Mouse (Mus musculus) embryonic fibroblast, embryonic 13.5 days (primary cell): Measurements from ENCODE around the gene Nrxn1. TPM values are rescaled to one million over a fixed set of nuclear protein-coding genes. Genes with fewer than 3 reads are reported as not detected.

ENCODE experiments used
- H3K27ac ChIP-seq: 2 replicates; pipeline ENCODE4 v1.5.1; 2012; ENCODE audit warnings: low read length, control low read depth, inconsistent platforms; ENCODE audit not compliant: insufficient read depth
- H3K4me1 ChIP-seq: 2 replicates; pipeline ENCODE4 v1.6.1; 2011; ENCODE audit warnings: low read length; ENCODE audit not compliant: control insufficient read depth, insufficient read depth
- H3K4me3 ChIP-seq: 2 replicates; pipeline ENCODE4 v1.5.1; 2011; ENCODE audit warnings: mild to moderate bottlenecking, control low read depth, low read length; ENCODE audit not compliant: insufficient read depth
- CTCF ChIP-seq: IDR thresholded peaks from 2 replicates; pipeline ENCODE4 v1.5.1; 2011; ENCODE audit warnings: mild to moderate bottlenecking, control low read depth, low read length, moderate library complexity, borderline replicate concordance; ENCODE audit not compliant: insufficient read depth
- POLR2A ChIP-seq: IDR thresholded peaks from 2 replicates; pipeline ENCODE4 v1.6.1; 2011; ENCODE audit warnings: low read depth, mild to moderate bottlenecking, control low read depth, low read length, moderate library complexity
- polyA plus RNA-seq: library from polyadenylated mRNA; stranded (reverse); fragments of >200 nt; gene quantifications from 2 replicates; pipeline ENCODE4 v1.2.4, GENCODE M21; 2011; ENCODE audit warnings: low read depth; ENCODE audit not compliant: missing spikeins, insufficient read length

The Nrxn1 gene
- polyA plus RNA-seq, 1 experiment: 1.3 TPM

DNA sequence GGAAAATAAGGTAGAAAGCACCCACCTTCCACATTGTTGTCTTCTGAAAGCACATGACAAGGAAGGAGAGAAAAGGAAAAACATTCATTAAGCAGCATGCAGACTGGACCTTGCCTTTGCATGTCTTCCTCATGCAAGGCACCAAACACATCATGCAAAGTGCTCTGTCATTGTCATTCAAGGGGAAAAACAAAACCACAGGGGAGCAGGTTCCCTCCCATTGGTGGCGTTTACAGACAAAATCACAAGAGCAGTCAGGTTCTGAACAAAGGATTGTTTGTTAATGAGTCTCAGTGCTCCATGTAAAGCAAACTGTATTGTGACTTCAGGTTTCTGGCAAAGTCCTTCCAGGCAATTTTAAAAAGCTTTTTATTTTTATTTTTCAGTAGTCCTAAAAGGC lies 97.4 kb downstream of the Nrxn1 start:
- Histone ChIP-seq H3K4me3 (no peak overlapping the region), H3K27ac (no peak overlapping the region), H3K4me1 (no peaks in the 10 kb centered on the region)
- TF ChIP-seq CTCF: no peak
- TF ChIP-seq POLR2A: no peak

DNA sequence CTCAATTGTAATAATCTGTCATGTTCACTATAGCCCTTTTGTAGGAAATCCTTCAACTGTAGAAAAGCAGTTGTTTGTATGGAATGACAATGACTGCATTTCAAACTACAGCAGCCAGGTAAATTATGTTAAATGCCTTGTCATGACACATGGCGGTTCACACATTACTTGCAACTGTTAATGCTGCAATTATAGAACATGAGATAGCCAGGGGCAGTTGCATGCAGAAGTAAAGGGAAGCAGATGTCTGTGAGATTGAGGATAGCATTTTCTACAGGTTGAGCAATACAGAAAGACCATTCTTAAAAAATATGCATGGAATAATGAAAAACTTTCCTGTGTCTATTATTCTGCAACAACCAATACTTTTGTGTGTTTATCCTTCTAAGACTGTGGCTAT lies 98.6 kb downstream of the Nrxn1 start:
- H3K4me1 ChIP-seq: no peaks in the 10 kb centered on the region
- TF ChIP-seq CTCF: no peak
- TF ChIP-seq POLR2A: no peak
- no peak overlapping the region for H3K27ac ChIP-seq
- H3K4me3 ChIP-seq: no peak overlapping the region

DNA sequence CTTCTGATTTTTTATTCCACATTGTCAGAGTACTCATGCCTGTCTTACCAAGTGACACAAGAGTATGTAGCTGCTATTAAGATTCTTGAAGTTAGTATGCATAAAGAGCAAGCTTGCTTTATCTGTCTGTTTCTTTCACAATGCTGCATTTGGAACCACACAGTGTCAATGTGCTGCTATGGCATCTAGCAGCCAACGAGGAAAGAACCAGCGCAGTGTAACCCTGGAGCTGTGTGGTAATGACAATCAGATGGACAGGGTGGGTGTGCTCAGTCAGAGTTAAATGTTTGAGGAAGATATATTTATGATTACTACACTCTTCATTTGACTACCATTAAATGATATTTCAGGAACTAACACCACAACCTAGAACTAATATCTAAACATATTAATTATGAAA lies 102.1 kb downstream of the Nrxn1 start:
- no peak overlapping the region for H3K4me3 ChIP-seq
- TF ChIP-seq POLR2A: no peak
- no peak for TF ChIP-seq CTCF
- no peaks in the 10 kb centered on the region for H3K4me1 ChIP-seq
- H3K27ac ChIP-seq: no peak overlapping the region

DNA sequence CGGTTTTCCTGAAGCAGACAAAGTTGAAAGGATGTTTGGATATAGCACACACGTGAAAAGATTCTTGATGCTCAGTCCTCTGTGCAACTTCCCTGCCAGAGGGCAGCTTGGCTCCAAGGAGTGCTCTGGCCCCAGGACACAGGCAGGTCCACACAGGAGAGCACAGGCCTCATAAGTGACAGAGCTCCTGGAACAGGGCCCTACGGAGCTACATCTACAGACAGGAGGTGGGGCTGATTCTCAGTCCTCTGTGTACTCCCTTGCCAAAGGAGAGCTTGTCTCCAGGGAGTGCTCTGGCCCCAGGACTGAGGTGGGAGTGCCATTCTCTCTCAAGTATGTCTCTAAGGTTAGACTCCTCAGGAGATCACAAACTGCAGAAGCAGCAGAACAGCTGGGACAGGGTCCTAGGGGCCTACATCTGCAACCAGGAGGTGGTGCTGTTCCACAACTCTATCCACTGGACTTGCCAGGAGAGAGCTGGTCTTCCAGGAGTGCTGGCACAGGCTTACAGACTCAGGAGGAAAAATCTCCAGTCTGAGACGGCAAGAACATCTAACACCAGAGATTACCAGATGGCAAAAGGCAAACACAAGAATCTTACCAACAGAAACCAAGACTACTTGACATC lies 129.9 kb downstream of the Nrxn1 start:
- Histone ChIP-seq H3K4me3 (no peak overlapping the region), H3K27ac (no peak overlapping the region), H3K4me1 (no peaks in the 10 kb centered on the region)
- TF ChIP-seq POLR2A: no peak
- no peak for TF ChIP-seq CTCF

DNA sequence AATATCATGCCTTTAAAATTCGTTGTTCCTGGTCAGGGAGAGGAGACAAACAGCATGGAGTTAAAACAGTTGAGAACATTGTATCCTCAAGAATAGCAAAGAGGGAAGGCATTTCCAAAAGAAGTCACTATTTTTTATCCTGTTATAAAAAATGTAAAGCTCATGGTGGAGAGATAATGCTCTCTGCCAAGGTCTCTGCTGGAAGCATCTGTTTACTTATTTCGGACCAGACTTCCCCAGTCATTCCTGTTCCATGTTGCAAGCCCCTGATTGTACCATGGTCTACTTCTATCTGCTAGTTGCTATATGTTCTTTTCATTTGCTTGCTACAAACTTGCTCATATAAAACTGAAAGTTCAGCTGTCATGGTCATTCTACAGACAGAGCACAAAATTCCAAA lies 137.7 kb downstream of the Nrxn1 start:
- TF ChIP-seq CTCF (no peak), POLR2A (no peak)
- no peaks in the 10 kb centered on the region for H3K4me1 ChIP-seq
- no peak overlapping the region for H3K4me3 ChIP-seq
- H3K27ac ChIP-seq: no peak overlapping the region

DNA sequence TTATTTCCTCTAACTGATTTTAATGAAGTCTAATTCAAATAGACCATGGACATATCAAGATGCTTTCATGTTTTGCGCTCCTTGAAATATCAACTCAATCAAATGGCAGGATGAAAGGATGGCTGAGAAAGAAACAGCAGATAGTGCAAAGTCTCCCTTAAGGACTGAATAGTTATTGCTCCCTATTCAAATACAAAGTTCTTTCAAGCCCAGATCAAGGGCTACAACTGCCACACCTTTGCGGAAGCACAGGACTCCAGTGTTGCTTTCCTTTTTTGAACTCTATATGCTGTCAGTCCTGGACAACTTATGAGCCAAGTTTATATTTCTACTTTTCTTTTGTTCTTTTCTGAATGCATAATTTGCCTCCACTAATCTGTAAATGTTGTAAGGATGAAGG lies 157.9 kb downstream of the Nrxn1 start:
- Histone ChIP-seq H3K4me3 (no peak overlapping the region), H3K4me1 (no peaks in the 10 kb centered on the region), H3K27ac (no peak overlapping the region)
- TF ChIP-seq CTCF (no peak), POLR2A (no peak)

DNA sequence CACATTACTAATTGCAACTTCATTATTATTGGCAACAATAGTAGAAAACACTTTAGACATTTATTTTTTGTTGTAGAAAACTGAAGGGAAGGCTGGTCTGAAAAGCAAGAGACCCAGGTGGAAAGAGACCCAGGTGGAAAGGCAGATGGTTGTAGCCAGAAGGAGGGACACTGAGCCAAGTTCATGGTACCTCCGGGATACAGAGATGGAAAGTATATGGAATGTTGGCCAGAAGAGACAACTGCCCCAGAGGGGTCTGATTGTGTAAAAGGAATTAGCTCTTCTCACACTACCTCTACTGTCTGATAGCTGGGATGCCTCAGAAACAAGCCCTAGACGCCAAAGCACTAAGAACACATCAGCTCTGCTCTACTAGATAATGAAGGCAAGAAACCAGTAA lies 179.6 kb downstream of the Nrxn1 start:
- no peak overlapping the region for H3K27ac ChIP-seq
- TF ChIP-seq POLR2A (no peak), CTCF (no peak)
- H3K4me1 ChIP-seq: no peaks in the 10 kb centered on the region
- H3K4me3 ChIP-seq: no peak overlapping the region

DNA sequence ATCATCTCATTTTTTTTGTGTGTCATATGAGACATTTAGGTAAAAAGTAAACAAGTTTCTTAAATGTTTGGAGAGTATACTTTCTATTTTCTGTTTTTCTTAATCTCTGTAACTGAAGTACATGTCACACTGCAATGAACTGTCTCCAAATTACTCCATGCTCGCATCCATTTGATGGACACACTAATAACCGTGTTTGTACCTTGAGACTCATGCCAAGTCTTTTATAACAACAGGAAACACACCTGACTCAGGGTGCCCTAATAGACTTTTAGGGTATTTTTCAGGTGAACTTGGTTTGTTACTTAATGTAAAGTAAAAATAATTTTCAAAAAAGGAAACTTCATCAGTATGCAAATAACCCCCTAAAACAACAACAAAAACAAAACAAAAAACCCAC lies 180.1 kb downstream of the Nrxn1 start:
- TF ChIP-seq CTCF (no peak), POLR2A (no peak)
- no peaks in the 10 kb centered on the region for H3K4me1 ChIP-seq
- no peak overlapping the region for H3K27ac ChIP-seq
- H3K4me3 ChIP-seq: no peak overlapping the region

DNA sequence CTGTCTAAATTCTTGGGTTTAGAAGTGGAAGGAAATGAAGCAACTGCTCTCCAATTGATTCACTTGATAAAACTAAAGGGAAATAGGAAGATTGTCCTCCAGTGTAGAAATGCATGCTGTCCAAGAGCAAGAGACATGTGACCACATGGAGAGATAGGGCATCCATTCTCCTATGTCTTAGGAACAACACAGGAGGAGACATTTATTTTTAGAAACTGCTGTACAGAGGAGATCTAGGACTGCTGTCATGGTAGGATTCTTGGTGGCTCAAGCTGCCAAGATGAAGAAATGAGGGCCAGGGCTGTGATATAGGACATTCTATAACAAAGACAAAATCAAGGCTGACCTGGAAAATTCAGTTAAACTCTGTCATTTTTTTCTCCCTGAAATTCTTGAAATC lies 180.5 kb downstream of the Nrxn1 start:
- no peak overlapping the region for H3K27ac ChIP-seq

DNA sequence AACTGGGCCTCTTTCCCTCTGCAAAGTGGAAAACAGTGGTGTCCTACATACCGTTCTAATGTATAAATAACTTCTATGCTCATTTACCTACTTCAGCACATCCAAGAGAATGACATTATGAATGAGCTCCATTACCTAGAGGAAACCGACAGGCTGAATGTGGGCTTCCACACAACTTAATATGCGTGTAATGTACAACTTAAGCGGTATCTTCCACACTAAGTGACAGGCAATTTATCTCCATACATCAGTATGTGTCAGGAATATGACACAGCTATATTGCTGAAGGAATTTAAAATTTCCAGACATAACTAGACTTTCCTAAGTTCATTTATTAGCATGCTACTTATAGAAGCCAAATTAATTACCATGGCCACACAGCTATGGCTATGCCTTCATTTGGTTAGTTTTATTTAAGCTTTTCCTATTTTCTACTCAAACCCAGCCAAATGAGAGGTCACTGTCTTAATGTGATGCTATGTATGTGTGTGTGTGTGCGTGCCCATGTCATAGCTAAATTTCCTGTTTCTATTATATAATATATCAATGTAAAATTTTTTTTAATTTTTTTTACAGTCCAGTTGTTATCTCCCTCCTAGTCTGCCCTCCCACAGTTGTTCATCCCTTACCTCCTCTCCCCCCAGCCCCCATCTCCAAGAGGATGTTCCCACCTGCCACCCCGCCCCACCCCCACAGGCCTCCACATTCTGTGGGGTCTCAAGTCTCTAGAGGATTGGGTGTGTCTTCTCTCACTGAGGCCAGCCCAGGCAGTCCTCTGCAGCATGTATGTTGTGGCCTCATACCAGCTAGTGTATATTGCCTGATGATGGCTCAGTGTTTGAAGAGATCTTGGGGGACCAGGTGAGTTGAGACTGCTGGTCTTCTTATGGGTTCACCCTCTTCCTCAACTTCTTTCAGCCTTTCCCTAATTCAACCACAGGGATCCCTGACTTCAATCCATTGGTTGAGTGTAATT lies 186.5 kb downstream of the Nrxn1 start:
- TF ChIP-seq CTCF: no peak
- no peak for TF ChIP-seq POLR2A

More for the DNA sequence above, 180.5 kb downstream of the Nrxn1 start:
- Histone ChIP-seq H3K4me1 (no peaks in the 10 kb centered on the region), H3K4me3 (no peak overlapping the region)
- TF ChIP-seq CTCF: no peak
- no peak for TF ChIP-seq POLR2A

DNA sequence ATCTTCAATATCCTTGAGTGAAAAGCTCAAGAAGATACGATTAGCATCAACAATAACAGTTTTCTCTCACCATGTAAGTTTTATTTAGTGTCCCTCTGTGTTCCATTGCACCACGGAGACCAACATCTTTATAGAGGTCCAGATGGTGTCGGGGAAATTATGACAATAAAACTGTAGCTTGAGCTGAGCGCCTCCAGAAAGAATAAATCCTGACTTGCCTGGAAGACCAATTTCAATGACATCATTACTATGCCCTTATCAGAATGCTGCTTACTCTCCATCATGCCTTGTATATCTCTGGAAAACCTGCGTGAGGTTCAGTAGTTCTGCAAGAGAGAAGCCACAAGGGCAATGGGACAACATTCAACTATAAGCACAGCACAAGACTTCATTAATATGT lies 187.7 kb downstream of the Nrxn1 start:
- TF ChIP-seq POLR2A (no peak), CTCF (no peak)
- Histone ChIP-seq H3K4me1 (no peaks in the 10 kb centered on the region), H3K4me3 (no peak overlapping the region), H3K27ac (no peak overlapping the region)

More for the DNA sequence above, 186.5 kb downstream of the Nrxn1 start:
- H3K27ac ChIP-seq: no peak overlapping the region
- no peak overlapping the region for H3K4me3 ChIP-seq
- no peaks in the 10 kb centered on the region for H3K4me1 ChIP-seq
